Mouse (Mus musculus): ENCODE results near the gene Lrp6. TPM values are rescaled to one million over a fixed set of nuclear protein-coding genes. Genes with fewer than 3 reads are reported as not detected.

Gene Lrp6
- polyA plus RNA-seq, 2 experiments: 6.2 to 6.9 TPM

GRCm38 (mm10) chr6:134610380-134610779 lies 43.6 kb upstream of the Lrp6 start:
- Histone ChIP-seq H3K27ac (no peak overlapping the region), H3K4me3 (ENCODE audit: insufficient read depth in 1 of 2, low read depth in 2 of 2, low read length in 2 of 2) (no peak overlapping the region), H3K27me3 (ENCODE audit: control insufficient read depth, insufficient read depth, low read length) (no peaks in the 10 kb centered on the region), H3K36me3 (replicated peaks; ENCODE audit: control insufficient read depth, insufficient read depth, low read depth) (no peaks in the 10 kb centered on the region), H3K9me3 (ENCODE audit: control insufficient read depth, low read length) (no peaks in the 10 kb centered on the region), H3K4me1 (replicated peaks; ENCODE audit: control insufficient read depth in 2 of 2, insufficient read depth in 2 of 2, low read length in 1 of 2) (peaks cover 0 to 8% of the 10 kb centered on the region in 2 experiments; a peak in 3 of 4 replicates), H3K4me2 (ENCODE audit: low read depth) (no peak overlapping the region), H3K9ac (replicated peaks) (no peak overlapping the region)
- no peak for DNase-seq (ENCODE audit: low read depth in 3 of 3, low spot score in 3 of 3)
- WGBS (ENCODE audit: insufficient replicate concordance): 69% methylated on average over 9 of the region's 9 CpGs
- ATAC-seq (ENCODE audit: insufficient read depth): no peak
- TF ChIP-seq CTCF (IDR thresholded peaks at IDR 0.05; ENCODE audit: low read depth) (no peak), EP300 (IDR thresholded peaks at IDR 0.05; ENCODE audit: low read depth) (no peak)

- Histone ChIP-seq H3K36me3 (replicated peaks; ENCODE audit: control insufficient read depth, insufficient read depth, low read depth) (no peaks in the 10 kb centered on the region), H3K9ac (replicated peaks) (no peak overlapping the region; the same call in 1 of the 2 replicates), H3K4me2 (ENCODE audit: low read depth) (no peak overlapping the region), H3K4me1 (replicated peaks; ENCODE audit: control insufficient read depth in 2 of 2, insufficient read depth in 2 of 2, low read length in 1 of 2) (no peaks in the 10 kb centered on the region; a peak in 1 of 4 replicates), H3K27ac (no peak overlapping the region), H3K9me3 (ENCODE audit: control insufficient read depth, low read length) (no peaks in the 10 kb centered on the region), H3K4me3 (ENCODE audit: insufficient read depth in 1 of 2, low read depth in 2 of 2, low read length in 2 of 2) (no peak overlapping the region), H3K27me3 (ENCODE audit: control insufficient read depth, insufficient read depth, low read length) (no peaks in the 10 kb centered on the region)
- ATAC-seq (ENCODE audit: insufficient read depth): no peak
- peak in 1 of 3 experiments; percentile 19 for DNase-seq (ENCODE audit: low read depth in 3 of 3, low spot score in 3 of 3)
- TF ChIP-seq EP300 (IDR thresholded peaks at IDR 0.05; ENCODE audit: low read depth) (no peak), CTCF (IDR thresholded peaks at IDR 0.05; ENCODE audit: low read depth) (peak; percentile 75)
- WGBS (ENCODE audit: insufficient replicate concordance): 48% methylated on average over 9 of the region's 9 CpGs
Measured at GRCm38 (mm10) chr6:134606949-134607746, 40.4 kb upstream of the Lrp6 start.

GRCm38 (mm10) chr6:134606540-134606939 lies 39.8 kb upstream of the Lrp6 start:
- TF ChIP-seq EP300 (IDR thresholded peaks at IDR 0.05; ENCODE audit: low read depth) (no peak), CTCF (IDR thresholded peaks at IDR 0.05; ENCODE audit: low read depth) (no peak)
- 51% methylated on average over 6 of the region's 6 CpGs for WGBS (ENCODE audit: insufficient replicate concordance)
- no peak overlapping the region for H3K9ac ChIP-seq (replicated peaks)
- H3K4me3 ChIP-seq (ENCODE audit: insufficient read depth in 1 of 2, low read depth in 2 of 2, low read length in 2 of 2): no peak overlapping the region
- H3K27me3 ChIP-seq (ENCODE audit: control insufficient read depth, insufficient read depth, low read length): no peaks in the 10 kb centered on the region
- no peak for ATAC-seq (ENCODE audit: insufficient read depth)
- no peaks in the 10 kb centered on the region; a peak in 1 of 4 replicates for H3K4me1 ChIP-seq (replicated peaks; ENCODE audit: control insufficient read depth in 2 of 2, insufficient read depth in 2 of 2, low read length in 1 of 2)
- no peak overlapping the region for H3K27ac ChIP-seq
- no peaks in the 10 kb centered on the region for H3K9me3 ChIP-seq (ENCODE audit: control insufficient read depth, low read length)
- no peak for DNase-seq (ENCODE audit: low read depth in 3 of 3, low spot score in 3 of 3)
- no peak overlapping the region for H3K4me2 ChIP-seq (ENCODE audit: low read depth)
- H3K36me3 ChIP-seq (replicated peaks; ENCODE audit: control insufficient read depth, insufficient read depth, low read depth): no peaks in the 10 kb centered on the region

GRCm38 (mm10) chr6:134605196-134605595 lies 38.4 kb upstream of the Lrp6 start:
- H3K27ac ChIP-seq: no peak overlapping the region
- 65% methylated on average over 3 of the region's 3 CpGs for WGBS (ENCODE audit: insufficient replicate concordance)
- TF ChIP-seq EP300 (IDR thresholded peaks at IDR 0.05; ENCODE audit: low read depth) (no peak), CTCF (IDR thresholded peaks at IDR 0.05; ENCODE audit: low read depth) (no peak)
- H3K27me3 ChIP-seq (ENCODE audit: control insufficient read depth, insufficient read depth, low read length): no peaks in the 10 kb centered on the region
- H3K4me1 ChIP-seq (replicated peaks; ENCODE audit: control insufficient read depth in 2 of 2, insufficient read depth in 2 of 2, low read length in 1 of 2): peaks cover 0 to 2% of the 10 kb centered on the region in 2 experiments; a peak in 1 of 4 replicates
- no peak overlapping the region for H3K9ac ChIP-seq (replicated peaks)
- H3K4me2 ChIP-seq (ENCODE audit: low read depth): no peak overlapping the region
- no peak for ATAC-seq (ENCODE audit: insufficient read depth)
- no peaks in the 10 kb centered on the region for H3K9me3 ChIP-seq (ENCODE audit: control insufficient read depth, low read length)
- H3K36me3 ChIP-seq (replicated peaks; ENCODE audit: control insufficient read depth, insufficient read depth, low read depth): no peaks in the 10 kb centered on the region
- no peak for DNase-seq (ENCODE audit: low read depth in 3 of 3, low spot score in 3 of 3)
- H3K4me3 ChIP-seq (ENCODE audit: insufficient read depth in 1 of 2, low read depth in 2 of 2, low read length in 2 of 2): no peak overlapping the region

GRCm38 (mm10) chr6:134602371-134603003 lies 35.7 kb upstream of the Lrp6 start:
- no peak for ATAC-seq (ENCODE audit: insufficient read depth)
- Histone ChIP-seq H3K4me1 (replicated peaks; ENCODE audit: control insufficient read depth in 2 of 2, insufficient read depth in 2 of 2, low read length in 1 of 2) (peaks cover 0 to 2% of the 10 kb centered on the region in 2 experiments; a peak in 1 of 4 replicates), H3K4me2 (ENCODE audit: low read depth) (no peak overlapping the region), H3K27me3 (ENCODE audit: control insufficient read depth, insufficient read depth, low read length) (no peaks in the 10 kb centered on the region), H3K4me3 (ENCODE audit: insufficient read depth in 1 of 2, low read depth in 2 of 2, low read length in 2 of 2) (no peak overlapping the region), H3K36me3 (replicated peaks; ENCODE audit: control insufficient read depth, insufficient read depth, low read depth) (no peaks in the 10 kb centered on the region), H3K9ac (replicated peaks) (no peak overlapping the region), H3K9me3 (ENCODE audit: control insufficient read depth, low read length) (no peaks in the 10 kb centered on the region), H3K27ac (no peak overlapping the region)
- TF ChIP-seq EP300 (IDR thresholded peaks at IDR 0.05; ENCODE audit: low read depth) (no peak), CTCF (IDR thresholded peaks at IDR 0.05; ENCODE audit: low read depth) (no peak)
- no peak for DNase-seq (ENCODE audit: low read depth in 3 of 3, low spot score in 3 of 3)
- 50% methylated on average over 10 of the region's 10 CpGs for WGBS (ENCODE audit: insufficient replicate concordance)
